Mouse (Mus musculus): ENCODE measurements around the gene Mark2.

The Mark2 gene

GRCm38 (mm10) chr19:7235461-7235860, 106.2 kb downstream of the Mark2 start:
- in situ Hi-C loops (cut with MboI, MseI), result no loop called here

GRCm38 (mm10) chr19:7234537-7235221, 107.0 kb downstream of the Mark2 start:
- in situ Hi-C loops (cut with MboI, MseI), result no loop called here

- in situ Hi-C loops (cut with MboI, MseI), result no loop called here
These were observed 115.1 kb downstream of the Mark2 start for GRCm38 (mm10) chr19:7226511-7226914.

All from T-helper 17 cell (primary cell).